Mouse (Mus musculus) MEL (cell line): Measurements from ENCODE around the gene Gm10447. TPM values are rescaled to one million over a fixed set of nuclear protein-coding genes. Genes with fewer than 3 reads are reported as not detected.
"Not testable (repeated sequence)": the region's sequence is repeated elsewhere in the genome, so short reads cannot be mapped to it uniquely, and the experiment has no call there.

ENCODE experiments used
- DNase-seq: peaks from one replicate; pipeline ENCODE4 v3.0.0; 2011; ENCODE audit warnings: low read depth, low spot score
- H3K27ac ChIP-seq: 2 replicates; pipeline ENCODE4 v1.5.1; 2012; ENCODE audit warnings: low read depth, mild to moderate bottlenecking, control low read depth, low read length, moderate library complexity; ENCODE audit not compliant: control insufficient read depth
- H3K27me3 ChIP-seq, 2 experiments: fragments of 150-350 bp in 1 of 2; sonication (generic) in 1 of 2; 2 replicates each; pipeline ENCODE4 v1.6.1; 2012; ENCODE audit warnings: low read length in 2 of 2, mild to moderate bottlenecking in 2 of 2, improper control_type of control experiment in 1 of 2, moderate library complexity in 1 of 2; ENCODE audit not compliant: insufficient read depth in 2 of 2, control insufficient read depth in 1 of 2
- H3K36me3 ChIP-seq, 2 experiments: 2 replicates each; pipeline ENCODE4 v1.6.1; 2012 to 2014; ENCODE audit warnings: low read length in 2 of 2, improper control_type of control experiment in 1 of 2, inconsistent platforms in 1 of 2, mild to moderate bottlenecking in 1 of 2; ENCODE audit not compliant: insufficient read depth in 2 of 2, control insufficient read depth in 1 of 2
- H3K4me1 ChIP-seq, 2 experiments: fragments of 150-350 bp in 1 of 2; sonication (generic) in 1 of 2; 2 replicates each; pipeline ENCODE4 v1.6.1; 2012; ENCODE audit warnings: low read length in 2 of 2, improper control_type of control experiment in 1 of 2, mild to moderate bottlenecking in 1 of 2; ENCODE audit not compliant: insufficient read depth in 2 of 2, control insufficient read depth in 1 of 2
- H3K4me3 ChIP-seq, 2 experiments: fragments of 150-350 bp in 1 of 2; sonication (generic) in 1 of 2; 2 replicates each; pipeline ENCODE4 v1.5.1; 2012; ENCODE audit warnings: low read depth in 2 of 2, low read length in 2 of 2, mild to moderate bottlenecking in 2 of 2, moderate library complexity in 2 of 2, control low read depth in 1 of 2, improper control_type of control experiment in 1 of 2; ENCODE audit not compliant: control insufficient read depth in 1 of 2, insufficient read depth in 1 of 2
- H3K79me2 ChIP-seq: 2 replicates; pipeline ENCODE4 v1.6.1; 2012; ENCODE audit warnings: mild to moderate bottlenecking, low read length, moderate library complexity; ENCODE audit not compliant: control insufficient read depth, poor library complexity, insufficient read depth
- H3K9ac ChIP-seq: 2 replicates; pipeline ENCODE4 v1.6.1; 2012; ENCODE audit warnings: low read depth, mild to moderate bottlenecking, control low read depth, low read length, moderate library complexity; ENCODE audit not compliant: control insufficient read depth, poor library complexity, severe bottlenecking
- H3K9me3 ChIP-seq: fragments of 150-350 bp; sonication (generic); replicated peaks from 2 replicates; pipeline ENCODE4 v1.6.1; 2012; ENCODE audit warnings: mild to moderate bottlenecking, low read length, improper control_type of control experiment, moderate library complexity; ENCODE audit not compliant: insufficient read depth
- CHD1 ChIP-seq: IDR thresholded peaks from 2 replicates; pipeline ENCODE4 v1.6.1; 2012; ENCODE audit warnings: low read depth, mild to moderate bottlenecking, inconsistent platforms, low read length, improper control_type of control experiment
- CHD2 ChIP-seq: IDR thresholded peaks from 2 replicates; pipeline ENCODE4 v1.6.1; 2011; ENCODE audit warnings: low read length, improper control_type of control experiment
- CTCF ChIP-seq, 3 experiments: IDR thresholded peaks in 2 of 3; conservative IDR thresholded peaks in 1 of 3; 2 replicates each; pipeline ENCODE4 v1.5.1; 2011 to 2012; ENCODE audit warnings: low read length in 3 of 3, low read depth in 2 of 3, mild to moderate bottlenecking in 2 of 3, improper control_type of control experiment in 1 of 3, inconsistent platforms in 1 of 3, mixed read lengths in 1 of 3, moderate library complexity in 1 of 3; ENCODE audit not compliant: control insufficient read depth in 1 of 3, insufficient read depth in 1 of 3, poor library complexity in 1 of 3, severe bottlenecking in 1 of 3
- EP300 ChIP-seq, 2 experiments: IDR thresholded peaks; 2 replicates each; pipeline ENCODE4 v1.6.1; 2011; ENCODE audit warnings: improper control_type of control experiment in 2 of 2, low read length in 2 of 2, low read depth in 1 of 2, mild to moderate bottlenecking in 1 of 2
- ETS1 ChIP-seq: IDR thresholded peaks from 2 replicates; pipeline ENCODE4 v1.6.1; 2012; ENCODE audit warnings: low read depth, mild to moderate bottlenecking, inconsistent platforms, low read length, improper control_type of control experiment, moderate library complexity
- GABPA ChIP-seq: IDR thresholded peaks from 2 replicates; pipeline ENCODE4 v1.6.1; 2012; ENCODE audit warnings: low read depth, mild to moderate bottlenecking, inconsistent platforms, low read length, improper control_type of control experiment, moderate library complexity
- JUND ChIP-seq: IDR thresholded peaks from 2 replicates; pipeline ENCODE4 v1.6.1; 2011; ENCODE audit warnings: low read depth, mild to moderate bottlenecking, improper control_type of control experiment, low read length
- MAX ChIP-seq: IDR thresholded peaks from 2 replicates; pipeline ENCODE4 v1.6.1; 2011; ENCODE audit warnings: low read length, improper control_type of control experiment
- MEF2A ChIP-seq: IDR thresholded peaks from 2 replicates; pipeline ENCODE4 v1.6.1; 2014; ENCODE audit warnings: low read depth, mild to moderate bottlenecking, inconsistent platforms, low read length, improper control_type of control experiment; ENCODE audit not compliant: poor library complexity, insufficient replicate concordance, severe bottlenecking; ENCODE audit errors: extremely low read depth
- MXI1 ChIP-seq: IDR thresholded peaks from 2 replicates; pipeline ENCODE4 v1.6.1; 2011; ENCODE audit warnings: mild to moderate bottlenecking, low read depth, low read length, improper control_type of control experiment
- MYC ChIP-seq: IDR thresholded peaks from 2 replicates; pipeline ENCODE4 v1.6.1; 2011; ENCODE audit warnings: low read depth, mild to moderate bottlenecking, low read length, improper control_type of control experiment, moderate library complexity
- NELFE ChIP-seq: IDR thresholded peaks from 2 replicates; pipeline ENCODE4 v1.6.1; 2011; ENCODE audit warnings: low read depth, low read length, improper control_type of control experiment
- NRF1 ChIP-seq: IDR thresholded peaks from 2 replicates; pipeline ENCODE4 v1.6.1; 2014; ENCODE audit warnings: low read depth, mild to moderate bottlenecking, inconsistent platforms, low read length, improper control_type of control experiment, moderate library complexity; ENCODE audit not compliant: poor library complexity, insufficient read depth, severe bottlenecking
- POLR2A ChIP-seq, 2 experiments: IDR thresholded peaks; 2 replicates each; pipeline ENCODE4 v1.6.1; 2011 to 2012; ENCODE audit warnings: low read length in 2 of 2, mild to moderate bottlenecking in 2 of 2, control low read depth in 1 of 2, improper control_type of control experiment in 1 of 2, low read depth in 1 of 2, moderate library complexity in 1 of 2; ENCODE audit not compliant: control insufficient read depth in 1 of 2, insufficient read depth in 1 of 2, poor library complexity in 1 of 2
- POLR2AphosphoS2 ChIP-seq: IDR thresholded peaks from 2 replicates; pipeline ENCODE4 v1.6.1; 2011; ENCODE audit warnings: low read length, improper control_type of control experiment
- POLR2AphosphoS5 ChIP-seq: IDR thresholded peaks from 2 replicates; pipeline ENCODE4 v1.6.1; 2012; ENCODE audit warnings: low read depth, borderline replicate concordance, mild to moderate bottlenecking, inconsistent platforms, low read length, moderate library complexity, mixed read lengths
- SMC3 ChIP-seq: IDR thresholded peaks from 2 replicates; pipeline ENCODE4 v1.6.1; 2011; ENCODE audit warnings: low read depth, low read length, improper control_type of control experiment
- TBP ChIP-seq: IDR thresholded peaks from 2 replicates; pipeline ENCODE4 v1.8.0; 2011; ENCODE audit warnings: low read depth, low read length, improper control_type of control experiment
- TCF12 ChIP-seq: IDR thresholded peaks from 2 replicates; pipeline ENCODE4 v1.6.1; 2014; ENCODE audit warnings: low read depth, mild to moderate bottlenecking, inconsistent platforms, low read length, improper control_type of control experiment, moderate library complexity
- UBTF ChIP-seq: IDR thresholded peaks from 2 replicates; pipeline ENCODE4 v1.6.1; 2012; ENCODE audit warnings: low read depth, mild to moderate bottlenecking, inconsistent platforms, low read length, improper control_type of control experiment, moderate library complexity, borderline replicate concordance; ENCODE audit not compliant: insufficient read depth
- USF2 ChIP-seq, 2 experiments: IDR thresholded peaks; 2 replicates each; pipeline ENCODE4 v1.6.1; 2011 to 2012; ENCODE audit warnings: improper control_type of control experiment in 2 of 2, low read length in 2 of 2, borderline replicate concordance in 1 of 2, inconsistent platforms in 1 of 2, low read depth in 1 of 2, mild to moderate bottlenecking in 1 of 2; ENCODE audit not compliant: insufficient read depth in 1 of 2
- ZKSCAN1 ChIP-seq: IDR thresholded peaks from 2 replicates; pipeline ENCODE4 v1.6.1; 2012; ENCODE audit warnings: low read depth, mild to moderate bottlenecking, inconsistent platforms, low read length, improper control_type of control experiment, moderate library complexity
- ZMIZ1 ChIP-seq: IDR thresholded peaks from 2 replicates; pipeline ENCODE4 v1.6.1; 2012; ENCODE audit warnings: low read depth, mild to moderate bottlenecking, inconsistent platforms, low read length, improper control_type of control experiment, moderate library complexity
- ZNF384 ChIP-seq: IDR thresholded peaks from 2 replicates; pipeline ENCODE4 v1.6.1; 2012; ENCODE audit warnings: low read depth, mild to moderate bottlenecking, inconsistent platforms, low read length, improper control_type of control experiment
- polyA plus RNA-seq, 2 experiments: library from polyadenylated mRNA; stranded (reverse) in 1 of 2; unstranded in 1 of 2; fragments of >175 nt in 1 of 2; fragments of >200 nt in 1 of 2; gene quantifications; 2 replicates each; pipeline versions ENCODE4 v1.2.1 to v1.2.4; 2012; ENCODE audit warnings: low replicate concordance in 2 of 2, low read depth in 1 of 2; ENCODE audit not compliant: insufficient read length in 2 of 2, insufficient read depth in 1 of 2, missing spikeins in 1 of 2
- total RNA-seq: library from RNA; depleted of rRNA; stranded (reverse); fragments of 300-350 nt; gene quantifications from 2 replicates; pipeline ENCODE4 v1.2.3, GENCODE M21; 2012

Gm10447 gene
- total and polyA plus RNA-seq, 3 experiments = not detected

DNA sequence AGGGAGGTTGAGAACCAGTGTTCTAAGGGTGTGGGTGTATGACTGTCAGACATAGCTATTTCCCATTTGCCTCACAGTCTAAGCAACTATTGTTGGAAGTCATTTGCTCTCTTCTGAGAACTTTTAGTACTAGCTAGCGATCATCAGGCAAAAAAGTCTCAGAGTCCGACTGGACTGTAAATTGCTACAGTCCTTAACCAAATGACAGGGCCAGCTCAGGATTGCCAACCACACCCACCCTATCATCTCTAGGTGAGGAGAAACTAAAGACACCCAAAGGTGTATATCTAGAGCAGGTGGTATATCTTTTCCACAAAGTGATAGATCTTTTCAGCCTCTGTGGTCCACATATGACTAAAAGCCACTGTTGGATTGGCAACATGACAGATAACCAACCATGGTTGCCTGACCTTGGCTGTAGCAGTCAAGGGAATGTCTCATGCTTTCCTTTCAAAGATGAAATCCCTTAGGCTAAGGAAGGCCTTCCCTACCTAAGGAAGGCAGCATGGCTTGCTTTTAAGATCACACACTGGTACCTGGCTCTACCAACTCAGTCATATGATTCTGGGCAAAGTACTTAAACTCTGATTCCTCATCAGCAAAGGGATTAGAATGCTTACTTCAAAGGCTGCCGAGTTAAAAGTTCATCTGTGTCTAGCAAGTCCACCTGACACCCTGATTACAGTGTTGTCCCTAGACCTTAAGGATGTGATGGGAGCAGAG is 28.8 kb downstream of the Gm10447 start:
- Histone ChIP-seq H3K36me3 (peaks cover 7 to 23% of the 10 kb centered on the region in 2 experiments), H3K9me3 (no peaks in the 10 kb centered on the region), H3K4me1 (peaks cover 8 to 23% of the 10 kb centered on the region in 2 experiments), H3K27me3 (no peaks in the 10 kb centered on the region), H3K9ac (no peak overlapping the region)
- DNase-seq = no peak
- TF ChIP-seq MYC (no peak), POLR2AphosphoS2 (peak; percentile 91), UBTF (no peak)
- TF ChIP-seq, all 39 proteins: peak for 1
- Histone ChIP-seq H3K79me2 (peaks cover 14% of the 10 kb centered on the region), H3K4me3 (no peak overlapping the region), H3K27ac (no peak overlapping the region)

- not testable (repeated sequence) for H3K4me3 ChIP-seq, H3K27me3 ChIP-seq, H3K9ac ChIP-seq, DNase-seq, H3K27ac ChIP-seq, H3K9me3 ChIP-seq
- peak; percentile 75 for TF ChIP-seq ZNF384
- peak in 1 of 2 experiments; percentile 26; a peak in 1 of 4 replicates for TF ChIP-seq POLR2A (IDR thresholded peaks at IDR 0.05; ENCODE audit: control insufficient read depth in 1 of 2, insufficient read depth in 1 of 2, low read depth in 1 of 2, low read length in 2 of 2, poor library complexity in 1 of 2)
- H3K79me2 ChIP-seq = peaks cover 14% of the 10 kb centered on the region
- H3K4me1 ChIP-seq = peaks cover 0 to 13% of the 10 kb centered on the region in 2 experiments; a peak in 2 of 4 replicates
- peaks cover 7 to 12% of the 10 kb centered on the region in 2 experiments for H3K36me3 ChIP-seq
Measured at GRCm38 (mm10) chr11:53426914-53427313, 30.0 kb downstream of the Gm10447 start.

- Histone ChIP-seq H3K36me3 (peaks cover 6 to 7% of the 10 kb centered on the region in 2 experiments), H3K4me3 (no peak overlapping the region), H3K4me1 (peaks cover 0 to 7% of the 10 kb centered on the region in 2 experiments; a peak in 2 of 4 replicates), H3K79me2 (peaks cover 14% of the 10 kb centered on the region), H3K9ac (no peak overlapping the region), H3K27ac (no peak overlapping the region), H3K27me3 (no peaks in the 10 kb centered on the region), H3K9me3 (no peaks in the 10 kb centered on the region)
- no peak for TF ChIP-seq NELFE
- TF ChIP-seq TCF12 = no peak
- TF ChIP-seq MXI1 = no peak
- TF ChIP-seq TBP = no peak
- TF ChIP-seq JUND = no peak
- TF ChIP-seq CHD2 = no peak
- no peak for TF ChIP-seq NRF1
- no peak for TF ChIP-seq SMC3
- no peak for TF ChIP-seq CTCF (IDR thresholded peaks at IDR 0.05 in 2 of 3, conservative IDR thresholded peaks at IDR 0.05 in 1 of 3; ENCODE audit: control insufficient read depth in 1 of 3, insufficient read depth in 1 of 3, low read depth in 2 of 3, low read length in 3 of 3, poor library complexity in 1 of 3, severe bottlenecking in 1 of 3)
- no peak for TF ChIP-seq ETS1
- no peak for TF ChIP-seq GABPA
- no peak for TF ChIP-seq MYC
- TF ChIP-seq EP300 (IDR thresholded peaks at IDR 0.05; ENCODE audit: low read depth in 1 of 2, low read length in 2 of 2) = no peak
- TF ChIP-seq ZKSCAN1 = no peak
- no peak for TF ChIP-seq POLR2AphosphoS5
- TF ChIP-seq USF2 (IDR thresholded peaks at IDR 0.05; ENCODE audit: borderline replicate concordance in 1 of 2, insufficient read depth in 1 of 2, low read depth in 1 of 2, low read length in 2 of 2) = no peak
- no peak for TF ChIP-seq ZMIZ1
- TF ChIP-seq MAX = no peak
- no peak for TF ChIP-seq MEF2A
- TF ChIP-seq CHD1 = no peak
- DNase-seq = no peak
Measured at GRCm38 (mm10) chr11:53425711-53426255, 31.1 kb downstream of the Gm10447 start.
